Mouse (Mus musculus): ENCODE measurements around the gene Akr1c13. TPM values are rescaled to one million over a fixed set of nuclear protein-coding genes. Genes with fewer than 3 reads are reported as not detected.
"Not testable (repeated sequence)": the region's sequence is repeated elsewhere in the genome, so short reads cannot be mapped to it uniquely, and the experiment has no call there.

Akr1c13 gene
- polyA plus RNA-seq (2011; ENCODE audit: insufficient read length, low read depth, missing spikeins), result 0.42 and 0.55 TPM in 2 replicates

- Histone ChIP-seq H3K27ac (ENCODE audit: insufficient read depth, low read length) (no peak within 1 kb of the TSS), H3K4me1 (ENCODE audit: control insufficient read depth, insufficient read depth, low read length) (no peaks in the 10 kb centered on the region), H3K4me3 (ENCODE audit: insufficient read depth, low read length) (no peak within 1 kb of the TSS)
- TF ChIP-seq CTCF (IDR thresholded peaks at IDR 0.05; ENCODE audit: borderline replicate concordance, insufficient read depth, low read length), result no peak
- TF ChIP-seq POLR2A (IDR thresholded peaks at IDR 0.05; ENCODE audit: low read depth, low read length), result no peak
Measured at GRCm38 (mm10) chr13:4190904-4191303, at the start of gene Akr1c13. Akr1c13 (plus strand) TSS chr13:4191150.

GRCm38 (mm10) chr13:4144261-4144660 is 46.7 kb upstream of the Akr1c13 start:
- H3K4me1 ChIP-seq (ENCODE audit: control insufficient read depth, insufficient read depth, low read length), result no peaks in the 10 kb centered on the region
- H3K4me3 ChIP-seq (ENCODE audit: insufficient read depth, low read length), result no peak overlapping the region
- no peak overlapping the region for H3K27ac ChIP-seq (ENCODE audit: insufficient read depth, low read length)
- TF ChIP-seq POLR2A (IDR thresholded peaks at IDR 0.05; ENCODE audit: low read depth, low read length) (no peak), CTCF (IDR thresholded peaks at IDR 0.05; ENCODE audit: borderline replicate concordance, insufficient read depth, low read length) (no peak)

GRCm38 (mm10) chr13:4150518-4150917 is 40.4 kb upstream of the Akr1c13 start, which contains the start of gene Akr1c18:
Akr1c18 (minus strand) TSS chr13:4150654.
- Histone ChIP-seq H3K4me3 (ENCODE audit: insufficient read depth, low read length) (no peak within 1 kb of the TSS), H3K4me1 (ENCODE audit: control insufficient read depth, insufficient read depth, low read length) (0 out of 2 replicates have a peak, but pooled peaks cover 2% of the 10 kb centered on the region), H3K27ac (ENCODE audit: insufficient read depth, low read length) (no peak within 1 kb of the TSS)
- TF ChIP-seq CTCF (IDR thresholded peaks at IDR 0.05; ENCODE audit: borderline replicate concordance, insufficient read depth, low read length), result no peak
- no peak for TF ChIP-seq POLR2A (IDR thresholded peaks at IDR 0.05; ENCODE audit: low read depth, low read length)

DNA sequence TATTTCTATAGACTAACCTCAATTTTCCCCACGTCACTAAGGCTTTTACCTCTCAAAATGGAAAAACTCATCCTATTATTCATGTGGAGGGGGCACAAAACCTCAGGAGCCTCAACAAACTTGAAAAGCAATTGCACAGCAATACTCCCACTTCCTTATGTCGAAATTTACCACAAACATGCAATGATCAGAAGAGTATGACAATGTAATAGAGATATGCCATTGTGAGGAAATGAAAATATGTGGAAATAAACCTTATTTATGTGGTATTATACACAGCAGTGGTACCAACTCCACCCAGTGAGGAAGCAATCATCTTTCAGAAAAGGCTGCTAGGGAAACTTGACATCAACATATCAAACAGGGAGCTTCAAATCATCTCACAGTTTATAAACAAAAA is 38.0 kb upstream of the Akr1c13 start:
- Histone ChIP-seq H3K27ac (ENCODE audit: insufficient read depth, low read length) (no peak overlapping the region), H3K4me1 (ENCODE audit: control insufficient read depth, insufficient read depth, low read length) (0 out of 2 replicates have a peak, but pooled peaks cover 2% of the 10 kb centered on the region), H3K4me3 (ENCODE audit: insufficient read depth, low read length) (no peak overlapping the region)
- TF ChIP-seq CTCF (IDR thresholded peaks at IDR 0.05; ENCODE audit: borderline replicate concordance, insufficient read depth, low read length) (no peak), POLR2A (IDR thresholded peaks at IDR 0.05; ENCODE audit: low read depth, low read length) (no peak)

- H3K27ac ChIP-seq (ENCODE audit: insufficient read depth, low read length), result no peak overlapping the region
- 0 out of 2 replicates have a peak, but pooled peaks cover 2% of the 10 kb centered on the region for H3K4me1 ChIP-seq (ENCODE audit: control insufficient read depth, insufficient read depth, low read length)
- TF ChIP-seq CTCF (IDR thresholded peaks at IDR 0.05; ENCODE audit: borderline replicate concordance, insufficient read depth, low read length) (no peak), POLR2A (IDR thresholded peaks at IDR 0.05; ENCODE audit: low read depth, low read length) (no peak)
- no peak overlapping the region for H3K4me3 ChIP-seq (ENCODE audit: insufficient read depth, low read length)
Measured at GRCm38 (mm10) chr13:4153593-4153992, 37.4 kb upstream of the Akr1c13 start.

GRCm38 (mm10) chr13:4155286-4155685 is 35.7 kb upstream of the Akr1c13 start:
- no peak overlapping the region for H3K27ac ChIP-seq (ENCODE audit: insufficient read depth, low read length)
- 0 out of 2 replicates have a peak, but pooled peaks cover 2% of the 10 kb centered on the region for H3K4me1 ChIP-seq (ENCODE audit: control insufficient read depth, insufficient read depth, low read length)
- no peak overlapping the region for H3K4me3 ChIP-seq (ENCODE audit: insufficient read depth, low read length)
- TF ChIP-seq CTCF (IDR thresholded peaks at IDR 0.05; ENCODE audit: borderline replicate concordance, insufficient read depth, low read length) (no peak), POLR2A (IDR thresholded peaks at IDR 0.05; ENCODE audit: low read depth, low read length) (no peak)

GRCm38 (mm10) chr13:4168006-4168405 is 22.9 kb upstream of the Akr1c13 start:
- TF ChIP-seq CTCF (IDR thresholded peaks at IDR 0.05; ENCODE audit: borderline replicate concordance, insufficient read depth, low read length) (no peak), POLR2A (IDR thresholded peaks at IDR 0.05; ENCODE audit: low read depth, low read length) (no peak)
- no peaks in the 10 kb centered on the region for H3K4me1 ChIP-seq (ENCODE audit: control insufficient read depth, insufficient read depth, low read length)
- no peak overlapping the region for H3K27ac ChIP-seq (ENCODE audit: insufficient read depth, low read length)
- no peak overlapping the region for H3K4me3 ChIP-seq (ENCODE audit: insufficient read depth, low read length)

GRCm38 (mm10) chr13:4172978-4173377 is 18.0 kb upstream of the Akr1c13 start:
- TF ChIP-seq POLR2A (IDR thresholded peaks at IDR 0.05; ENCODE audit: low read depth, low read length), result no peak
- TF ChIP-seq CTCF (IDR thresholded peaks at IDR 0.05; ENCODE audit: borderline replicate concordance, insufficient read depth, low read length), result no peak
- H3K4me1 ChIP-seq (ENCODE audit: control insufficient read depth, insufficient read depth, low read length), result no peaks in the 10 kb centered on the region
- H3K4me3 ChIP-seq (ENCODE audit: insufficient read depth, low read length), result no peak overlapping the region
- no peak overlapping the region for H3K27ac ChIP-seq (ENCODE audit: insufficient read depth, low read length)

DNA sequence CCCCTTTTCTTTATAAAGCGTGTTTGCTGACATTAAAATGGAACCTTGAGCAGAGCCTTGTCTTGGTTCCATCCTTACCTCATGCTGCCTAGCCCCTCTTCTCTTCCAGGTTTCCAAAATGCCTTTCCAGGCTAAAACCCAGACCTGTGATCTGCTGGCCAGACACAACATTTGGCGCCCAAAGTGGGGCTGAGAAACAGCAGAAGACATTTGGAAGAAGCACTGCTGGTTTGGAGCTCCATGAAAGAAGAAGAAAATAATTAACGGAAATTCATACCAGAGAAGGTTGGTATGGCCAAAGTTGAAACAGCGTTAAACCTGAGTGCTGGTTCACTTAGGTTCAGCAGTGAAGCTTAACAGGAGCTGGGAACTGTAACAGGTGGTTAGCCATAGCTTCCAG is 9.6 kb upstream of the Akr1c13 start:
- not testable (repeated sequence) for H3K4me1 ChIP-seq (ENCODE audit: control insufficient read depth, insufficient read depth, low read length); H3K4me3 ChIP-seq (ENCODE audit: insufficient read depth, low read length); H3K27ac ChIP-seq (ENCODE audit: insufficient read depth, low read length)

GRCm38 (mm10) chr13:4183116-4183515 is 7.8 kb upstream of the Akr1c13 start:
- no peak overlapping the region for H3K27ac ChIP-seq (ENCODE audit: insufficient read depth, low read length)
- no peaks in the 10 kb centered on the region for H3K4me1 ChIP-seq (ENCODE audit: control insufficient read depth, insufficient read depth, low read length)
- TF ChIP-seq POLR2A (IDR thresholded peaks at IDR 0.05; ENCODE audit: low read depth, low read length) (no peak), CTCF (IDR thresholded peaks at IDR 0.05; ENCODE audit: borderline replicate concordance, insufficient read depth, low read length) (no peak)
- H3K4me3 ChIP-seq (ENCODE audit: insufficient read depth, low read length), result no peak overlapping the region

Data from embryonic fibroblast, embryonic 13.5 days (primary cell).